Mouse (Mus musculus): ENCODE results near the gene Cyp19a1.

DNA sequence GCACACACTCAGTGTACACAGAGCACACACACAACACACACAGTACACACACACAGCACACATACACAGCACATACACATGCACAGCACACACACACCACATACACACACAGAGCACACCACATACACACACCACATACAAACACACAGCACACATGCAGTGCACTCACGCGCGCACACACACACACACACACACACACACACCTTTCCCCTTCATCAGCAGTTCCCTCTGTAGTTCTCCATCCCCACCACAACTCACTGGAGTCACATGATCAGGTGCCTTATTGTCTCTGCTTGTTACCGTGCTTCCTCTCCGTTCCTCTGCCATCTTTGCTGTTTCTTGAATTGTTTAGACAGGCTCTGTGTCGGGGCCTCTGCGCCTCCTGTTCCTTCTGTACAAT is 85.4 kb downstream of the Cyp19a1 start:
- TF ChIP-seq GATA1 (IDR thresholded peaks at IDR 0.05; ENCODE audit: low read length) (no peak), TAL1 (IDR thresholded peaks at IDR 0.05; ENCODE audit: low read length) (no peak)
